Mouse (Mus musculus): ENCODE measurements around the gene Hist1h4c.

Gene Hist1h4c

DNA sequence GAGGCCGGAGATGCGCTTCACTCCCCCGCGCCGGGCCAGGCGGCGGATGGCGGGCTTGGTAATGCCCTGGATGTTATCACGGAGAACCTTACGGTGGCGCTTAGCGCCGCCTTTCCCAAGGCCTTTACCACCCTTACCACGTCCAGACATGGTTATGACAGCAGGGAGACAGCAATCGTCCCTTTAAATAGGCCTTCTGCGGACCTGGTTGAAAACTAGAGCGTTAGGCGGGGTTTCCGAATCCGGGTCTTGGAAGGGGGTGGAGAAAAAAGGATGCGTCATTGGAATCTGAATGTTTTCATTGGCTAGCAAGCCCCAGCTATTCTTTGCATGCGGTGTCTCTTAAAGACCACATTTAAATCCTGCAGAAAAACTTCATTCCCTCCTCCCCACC, at the start of gene Hist1h4c:
Hist1h4c (minus strand) TSS at position 155 of the 394 bp plus-strand sequence.
- DNase-seq, result peak; percentile 98

DNA sequence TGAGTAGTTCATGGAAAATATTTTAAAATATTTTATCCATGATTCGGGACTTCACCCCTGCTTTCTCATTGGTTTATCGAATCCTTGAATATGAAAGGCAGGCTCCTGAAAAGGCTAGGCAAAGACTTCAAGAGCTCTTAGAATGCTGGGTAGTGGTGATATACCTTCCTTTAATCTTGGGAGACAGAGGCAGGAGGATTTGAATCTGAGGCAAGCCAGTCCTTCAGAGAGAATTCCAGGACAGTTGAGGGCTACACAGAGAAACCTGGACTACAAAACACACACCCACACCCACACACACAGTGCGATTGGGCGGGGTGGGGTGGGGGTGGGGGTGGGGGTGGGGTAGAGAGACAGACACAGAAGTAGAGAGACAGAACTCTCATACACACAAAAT, 49.6 kb upstream of the Hist1h4c start:
- no peak for DNase-seq

DNA sequence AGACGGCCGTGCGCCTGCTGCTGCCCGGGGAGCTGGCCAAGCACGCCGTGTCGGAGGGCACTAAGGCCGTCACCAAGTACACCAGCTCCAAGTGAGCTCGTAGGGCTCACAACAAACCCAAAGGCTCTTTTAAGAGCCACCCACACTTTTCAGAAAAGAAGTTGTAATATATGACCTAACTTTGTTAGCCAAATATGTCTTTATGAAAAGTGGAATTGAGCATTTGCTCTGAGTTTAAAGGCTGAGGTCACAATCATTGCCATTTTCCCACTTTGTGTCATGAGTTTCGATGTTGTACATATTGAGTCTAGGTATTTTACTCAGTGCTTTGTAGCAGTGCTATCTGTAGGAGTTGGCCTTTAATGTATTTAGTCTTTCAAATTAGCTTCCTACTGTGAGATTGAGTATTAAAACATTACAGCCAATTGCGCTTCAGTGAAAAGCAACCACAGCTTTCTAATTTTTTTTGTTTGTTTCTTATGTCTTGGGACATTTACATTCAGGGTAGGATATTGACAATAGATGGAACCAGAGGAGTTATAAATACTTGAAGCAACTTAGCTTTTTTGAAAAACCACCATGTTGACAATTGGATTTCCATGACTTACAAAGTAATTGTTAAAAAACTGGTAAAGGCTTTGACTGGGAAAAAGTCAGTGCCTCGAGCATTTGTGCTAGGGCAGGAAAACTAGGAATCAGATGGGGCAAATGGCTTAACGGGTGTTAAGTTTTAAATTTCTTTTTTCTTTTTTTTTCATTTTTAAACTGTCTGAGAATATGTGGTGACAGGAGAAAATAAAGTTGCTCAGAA, 49.0 kb upstream of the Hist1h4c start:
- no peak for DNase-seq

DNA sequence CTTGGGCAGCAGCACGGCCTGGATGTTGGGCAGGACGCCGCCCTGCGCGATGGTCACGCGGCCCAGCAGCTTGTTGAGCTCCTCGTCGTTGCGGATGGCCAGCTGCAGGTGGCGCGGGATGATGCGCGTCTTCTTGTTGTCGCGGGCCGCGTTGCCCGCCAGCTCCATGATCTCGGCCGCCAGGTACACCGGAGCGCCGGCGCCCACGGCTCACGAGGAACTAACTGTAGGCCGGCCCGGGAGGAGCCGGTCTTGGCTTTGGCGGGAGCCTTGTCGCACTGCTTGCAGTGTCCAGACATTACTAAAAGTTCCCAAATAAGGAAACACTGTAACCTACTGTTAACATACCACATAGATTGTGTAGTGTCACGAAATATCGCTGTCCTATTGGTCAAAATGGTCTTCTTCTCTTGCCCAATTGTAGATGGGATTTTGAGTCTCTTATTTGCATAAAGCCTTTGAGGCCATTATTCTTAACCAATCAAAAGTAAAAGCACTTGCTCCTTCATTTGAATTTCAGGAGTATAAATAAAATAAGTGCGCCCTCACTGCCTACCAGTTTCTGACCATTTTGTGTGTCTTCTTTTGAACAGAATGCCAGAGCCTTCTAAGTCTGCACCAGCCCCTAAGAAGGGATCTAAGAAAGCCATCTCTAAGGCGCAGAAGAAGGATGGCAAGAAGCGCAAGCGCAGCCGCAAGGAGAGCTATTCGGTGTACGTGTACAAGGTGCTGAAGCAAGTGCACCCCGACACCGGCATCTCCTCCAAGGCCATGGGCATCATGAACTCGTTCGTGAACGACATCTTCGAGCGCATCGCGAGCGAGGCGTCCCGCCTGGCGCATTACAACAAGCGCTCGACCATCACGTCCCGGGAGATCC, 48.2 kb upstream of the Hist1h4c start, which contains the start of gene Hist1h2bb:
Hist1h2bb (plus strand) TSS at position 534 of the 880 bp plus-strand sequence.
- peak; percentile 75 for DNase-seq

DNA sequence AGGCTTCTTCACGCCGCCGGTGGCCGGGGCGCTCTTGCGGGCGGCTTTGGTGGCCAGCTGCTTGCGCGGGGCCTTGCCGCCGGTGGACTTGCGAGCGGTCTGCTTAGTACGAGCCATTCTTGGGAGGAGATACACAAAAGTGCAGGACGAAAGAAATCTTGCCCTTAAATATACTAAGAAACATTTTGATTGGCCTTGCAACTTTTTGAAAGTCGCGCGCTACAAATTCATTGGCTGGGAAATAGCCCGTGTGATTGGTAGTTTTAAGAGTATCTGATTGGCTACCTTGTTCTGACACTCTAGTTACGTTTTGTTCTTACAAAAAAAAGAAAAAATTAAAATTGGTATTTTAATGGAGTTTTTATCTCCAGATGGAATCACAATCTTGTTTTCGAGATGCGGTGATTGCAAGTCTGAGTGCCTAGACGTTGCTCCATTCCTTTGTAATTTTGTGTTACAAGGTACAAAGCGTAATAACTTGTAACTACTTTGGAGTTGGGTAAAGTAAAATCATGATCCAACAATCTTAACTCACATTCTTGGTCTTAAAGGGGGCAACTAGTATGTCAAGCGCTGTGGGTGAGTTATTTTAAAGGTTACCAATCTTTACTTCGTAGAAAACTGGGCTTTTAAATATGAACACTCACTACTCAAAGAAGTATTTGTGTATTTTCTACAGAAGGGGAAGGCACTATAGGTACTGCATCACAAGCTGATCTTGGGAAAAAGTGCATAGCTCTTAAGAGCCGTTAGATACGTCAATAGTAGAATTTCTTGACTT, 47.3 kb upstream of the Hist1h4c start, which contains the start of gene Hist1h3c:
Hist1h3c (minus strand) TSS at position 222 of the 781 bp plus-strand sequence.
- DNase-seq, result peak; percentile 91

DNA sequence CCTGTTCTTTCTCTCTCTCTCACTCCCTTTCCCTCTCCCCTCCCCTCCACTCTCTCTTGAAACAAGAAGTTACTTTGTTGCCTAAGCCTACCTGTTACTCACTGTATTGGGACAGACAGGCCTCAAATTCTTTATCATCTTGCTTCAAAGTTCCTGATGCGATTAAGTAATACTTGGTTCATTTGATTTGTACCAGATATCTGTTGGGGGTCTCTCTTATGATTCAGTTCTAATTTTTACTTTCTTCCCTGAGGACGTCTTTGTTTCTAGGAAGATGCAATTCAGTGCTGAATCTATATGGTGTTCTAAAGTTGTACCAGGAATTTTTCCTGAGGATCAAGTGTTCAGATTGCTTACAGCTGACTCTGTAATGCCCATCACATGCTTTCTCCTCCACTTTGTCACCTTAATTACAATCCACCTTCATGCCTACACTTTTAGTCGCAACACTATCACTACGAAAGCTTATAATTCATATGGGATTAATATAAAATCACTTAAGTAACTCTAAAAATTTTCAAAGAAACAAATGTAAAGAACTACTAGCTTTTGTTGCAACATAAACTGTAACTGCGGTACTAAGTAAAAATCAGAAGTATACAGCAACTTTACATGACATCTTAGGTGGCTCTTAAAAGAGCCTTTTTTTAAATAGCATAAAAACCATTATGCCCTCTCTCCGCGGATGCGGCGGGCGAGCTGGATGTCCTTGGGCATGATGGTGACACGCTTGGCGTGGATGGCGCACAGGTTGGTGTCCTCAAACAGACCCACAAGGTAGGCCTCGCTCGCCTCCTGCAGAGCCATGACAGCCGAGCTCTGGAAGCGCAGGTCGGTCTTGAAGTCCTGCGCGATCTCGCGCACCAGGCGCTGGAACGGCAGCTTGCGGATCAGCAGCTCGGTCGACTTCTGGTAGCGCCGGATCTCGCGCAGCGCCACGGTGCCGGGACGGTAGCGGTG, 46.4 kb upstream of the Hist1h4c start:
- DNase-seq, result no peak

DNA sequence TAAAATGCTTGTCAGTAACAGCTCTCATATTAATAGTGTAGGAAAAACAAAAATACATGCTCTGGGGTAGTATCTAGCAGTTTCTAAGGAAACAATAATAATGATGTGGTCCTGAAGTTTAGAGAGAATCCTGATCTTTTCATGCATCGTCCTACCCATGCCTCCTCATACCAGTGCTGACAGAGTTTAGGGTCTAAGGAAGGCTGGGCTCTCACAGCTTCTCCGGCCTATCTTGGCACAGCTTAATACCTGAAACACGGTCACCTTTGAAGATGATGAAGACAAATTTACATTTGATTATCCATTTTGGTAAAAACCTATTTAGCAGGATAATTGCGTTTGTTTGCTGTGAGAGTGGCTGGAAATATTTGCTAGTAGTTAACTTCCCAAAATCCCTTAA, 45.7 kb upstream of the Hist1h4c start:
- DNase-seq, result no peak

DNA sequence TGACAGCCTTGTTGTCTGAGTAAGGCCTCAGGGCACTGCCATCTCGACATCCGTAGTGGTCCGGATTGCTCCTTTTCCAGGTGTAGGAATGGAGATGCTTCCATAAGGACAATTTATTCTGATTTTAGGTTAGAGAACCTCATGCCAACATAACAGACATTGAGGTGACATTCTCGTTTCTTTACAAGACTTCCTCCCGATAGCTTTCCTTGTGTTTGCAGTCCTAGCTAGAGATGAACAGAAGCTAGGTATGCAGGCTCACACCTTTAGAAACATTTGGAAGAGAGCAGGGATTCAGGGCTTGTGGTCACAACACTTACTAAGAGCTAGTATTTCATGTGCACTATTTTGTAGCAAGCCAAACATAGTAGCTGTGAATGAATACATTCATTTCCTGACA, 45.0 kb upstream of the Hist1h4c start:
- no peak for DNase-seq

DNA sequence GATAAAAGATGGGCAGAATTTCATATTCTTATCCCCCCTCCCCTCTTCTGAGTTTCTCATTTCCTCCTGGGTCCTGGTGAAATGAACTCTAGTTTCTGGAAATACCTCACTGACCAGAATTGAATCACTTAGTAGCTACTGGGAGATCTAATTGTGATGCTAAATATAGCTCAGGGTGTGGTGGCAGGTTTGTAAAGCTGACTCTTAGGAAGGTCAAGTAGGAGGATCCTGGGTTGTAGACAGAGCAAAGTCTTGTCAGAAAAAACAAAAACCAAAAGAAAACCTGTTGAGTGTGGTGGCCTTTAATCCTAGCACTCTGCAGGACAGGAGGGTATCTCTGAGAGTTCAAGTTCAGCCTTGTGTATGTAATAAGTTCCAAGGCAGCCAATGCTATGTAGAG, 43.8 kb upstream of the Hist1h4c start:
- DNase-seq, result no peak

DNA sequence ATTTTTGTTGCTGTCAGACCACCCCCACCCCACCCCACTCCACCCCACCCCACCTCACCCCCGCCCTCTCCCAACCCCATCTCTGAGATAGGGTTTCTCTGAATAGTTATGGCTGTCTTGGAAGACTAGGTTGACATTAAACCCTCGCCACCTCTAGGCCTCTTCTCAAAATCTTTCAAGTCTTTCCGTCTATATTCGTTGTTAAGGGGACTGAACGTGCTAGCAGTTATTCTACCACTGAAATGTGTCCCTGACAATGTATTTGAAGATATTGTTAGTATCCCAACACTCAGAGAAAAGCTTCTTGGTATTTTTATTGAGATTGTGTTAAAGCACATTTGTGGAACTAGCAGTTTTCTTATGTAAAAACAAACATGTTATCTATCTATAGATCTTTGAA, 42.7 kb upstream of the Hist1h4c start:
- no peak for DNase-seq

DNA sequence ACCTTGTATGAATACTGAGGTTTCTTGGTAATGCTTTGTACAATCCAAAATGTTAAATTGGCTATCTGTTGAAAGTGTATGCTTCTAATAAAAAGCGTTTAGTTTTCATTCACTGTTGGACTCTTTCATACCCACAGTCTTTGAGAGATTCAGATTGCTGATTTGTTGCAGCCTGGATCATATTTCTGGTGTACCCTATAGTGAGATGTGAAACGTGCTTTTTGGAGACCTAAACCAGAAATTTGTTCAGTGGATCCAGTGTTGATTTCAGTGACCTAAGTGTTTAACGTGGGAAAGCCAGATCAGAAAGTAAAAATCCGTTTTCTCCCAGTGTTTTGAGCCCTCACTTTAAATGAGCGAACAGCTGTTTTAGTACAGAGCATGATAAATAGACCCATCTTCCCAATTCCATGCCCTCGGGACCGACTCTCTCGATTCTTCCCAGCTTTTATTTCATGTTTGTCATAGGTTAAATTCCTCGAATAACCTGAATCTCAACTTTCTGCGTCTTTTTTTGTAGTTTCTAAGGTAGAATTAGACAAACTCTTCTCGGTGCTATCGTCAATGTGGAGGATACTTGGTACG, 42.1 kb upstream of the Hist1h4c start:
- DNase-seq, result no peak

DNA sequence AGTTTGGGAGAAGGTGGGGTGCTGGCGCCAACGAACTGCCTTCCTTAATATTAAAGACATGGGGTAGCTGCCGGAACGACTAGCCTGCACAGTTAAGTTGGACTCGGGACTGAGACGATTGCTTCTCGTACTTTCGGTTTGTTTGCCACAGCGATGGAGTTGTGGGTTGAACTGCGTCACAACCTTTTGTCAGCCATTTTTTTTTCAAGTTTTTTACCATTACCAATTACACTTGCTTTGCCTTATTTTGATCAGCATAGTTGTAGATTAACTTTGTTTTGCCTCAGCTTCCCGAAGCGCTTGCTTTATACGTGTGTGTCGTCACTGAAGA, 41.6 kb upstream of the Hist1h4c start:
- DNase-seq, result no peak

DNA sequence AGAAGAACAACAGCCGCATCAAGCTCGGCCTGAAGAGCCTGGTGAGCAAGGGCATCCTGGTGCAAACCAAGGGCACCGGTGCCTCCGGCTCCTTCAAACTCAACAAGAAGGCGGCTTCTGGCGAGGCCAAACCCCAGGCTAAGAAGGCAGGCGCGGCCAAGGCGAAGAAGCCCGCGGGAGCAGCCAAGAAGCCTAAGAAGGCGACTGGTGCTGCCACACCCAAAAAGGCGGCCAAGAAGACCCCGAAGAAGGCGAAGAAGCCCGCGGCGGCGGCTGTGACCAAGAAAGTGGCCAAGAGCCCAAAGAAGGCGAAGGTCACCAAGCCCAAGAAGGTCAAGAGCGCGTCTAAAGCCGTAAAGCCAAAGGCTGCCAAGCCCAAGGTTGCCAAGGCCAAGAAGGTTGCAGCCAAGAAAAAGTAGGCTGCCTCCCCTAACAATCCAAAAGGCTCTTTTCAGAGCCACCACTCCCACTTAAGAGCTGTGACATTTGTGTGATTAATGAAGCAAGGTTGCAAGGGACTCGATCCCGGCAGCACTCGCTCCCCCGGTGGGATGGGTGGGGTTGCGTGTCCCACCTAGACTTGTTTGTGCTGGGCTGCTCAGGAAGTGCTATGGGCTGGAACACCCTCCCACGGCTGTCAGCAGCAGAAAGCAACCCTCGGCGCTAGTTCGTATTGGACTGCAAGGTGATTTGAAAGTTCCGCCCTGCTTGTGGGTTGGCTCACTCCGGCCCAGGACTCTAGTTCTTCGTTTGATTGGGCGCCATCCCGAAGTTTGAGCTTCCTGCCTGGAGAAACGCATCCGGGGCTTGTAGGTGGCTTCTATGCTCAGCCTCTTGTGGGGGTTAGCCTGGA, 41.0 kb upstream of the Hist1h4c start:
- DNase-seq, result peak; percentile 96

DNA sequence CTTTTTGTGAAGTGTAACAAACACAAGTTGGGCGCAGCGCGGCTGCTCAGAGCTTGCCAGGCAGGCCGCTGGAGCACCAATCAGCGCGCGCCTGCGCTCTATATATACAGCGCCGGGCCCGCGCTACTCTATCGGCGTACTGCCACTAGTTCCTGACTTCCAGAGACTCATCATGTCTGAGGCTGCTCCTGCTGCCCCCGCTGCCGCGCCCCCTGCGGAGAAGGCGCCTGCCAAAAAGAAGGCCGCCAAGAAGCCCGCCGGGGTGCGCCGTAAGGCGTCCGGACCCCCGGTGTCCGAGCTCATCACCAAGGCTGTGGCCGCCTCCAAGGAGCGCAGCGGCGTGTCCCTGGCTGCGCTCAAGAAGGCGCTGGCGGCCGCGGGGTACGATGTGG, 40.4 kb upstream of the Hist1h4c start, which contains the start of gene Hist1h1c:
Hist1h1c (plus strand) TSS at position 132 of the 392 bp plus-strand sequence.
- DNase-seq, result peak; percentile 93

DNA sequence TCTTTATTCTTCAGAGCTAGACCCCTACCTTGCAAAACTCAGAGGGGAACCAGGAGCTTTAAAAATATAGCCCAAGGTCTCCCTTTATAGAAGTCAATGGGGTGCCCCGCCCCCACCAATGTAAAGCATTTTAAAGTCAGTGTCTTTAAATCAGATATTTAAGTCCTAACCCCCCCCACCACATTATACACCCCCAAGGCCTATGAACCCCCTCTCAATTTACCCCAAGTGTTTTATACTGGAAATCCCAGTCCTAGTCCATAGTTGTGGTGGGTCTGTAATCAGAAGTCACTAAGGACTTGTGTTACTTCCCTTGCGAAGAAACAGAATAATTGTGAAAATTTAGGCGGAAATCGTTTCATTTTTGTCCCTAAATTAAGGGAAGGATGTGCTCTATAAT, 39.8 kb upstream of the Hist1h4c start:
- no peak for DNase-seq

DNA sequence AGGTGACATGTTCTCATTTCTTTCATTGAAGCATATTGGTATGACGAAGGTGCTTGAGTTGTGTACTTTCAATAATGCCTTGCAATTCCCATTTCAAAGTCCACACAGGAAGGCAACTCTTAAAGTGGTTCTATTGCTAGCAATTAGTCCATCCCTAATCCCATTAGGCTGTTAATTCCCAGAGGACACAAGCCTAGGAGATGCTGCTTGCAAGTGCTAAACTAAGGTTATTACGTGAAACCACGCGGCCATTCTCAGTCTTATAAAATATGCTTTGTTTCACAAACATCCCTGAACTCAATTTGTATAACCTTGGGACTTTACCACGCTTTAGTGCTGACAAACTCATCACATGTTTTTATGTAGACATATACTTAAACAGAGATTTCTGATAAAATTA, 38.8 kb upstream of the Hist1h4c start:
- DNase-seq, result no peak

DNA sequence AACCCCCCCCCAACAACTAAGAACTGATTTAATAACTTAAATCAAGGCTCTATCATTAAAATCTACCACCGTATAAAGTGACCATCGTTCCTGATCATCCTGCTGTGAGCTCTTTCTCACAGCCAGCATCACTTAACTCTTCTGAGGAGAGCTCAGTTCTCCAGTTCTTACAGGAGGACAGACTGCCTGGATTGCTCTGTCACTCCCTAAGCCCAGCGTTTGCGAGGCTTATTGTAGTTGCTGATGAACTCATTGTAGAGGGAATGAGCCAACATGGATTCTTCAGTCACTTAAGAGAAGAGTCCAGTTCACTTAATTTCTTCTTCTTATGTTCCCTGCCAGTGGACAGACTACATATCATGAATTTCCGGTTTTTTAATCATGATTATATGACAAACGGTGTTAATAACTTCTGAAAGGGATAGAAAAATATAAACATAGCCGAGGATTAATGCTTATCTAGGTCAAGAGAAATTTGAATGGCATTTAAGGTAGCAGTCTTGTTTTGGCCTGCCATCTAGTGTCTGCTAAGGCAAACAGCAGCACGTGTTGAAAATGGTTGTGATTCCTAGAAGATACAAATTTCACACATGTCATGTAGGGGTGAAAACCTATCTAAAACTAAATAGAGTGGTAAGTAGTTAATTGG, 34.0 kb upstream of the Hist1h4c start:
- peak; percentile 53 for DNase-seq

DNA sequence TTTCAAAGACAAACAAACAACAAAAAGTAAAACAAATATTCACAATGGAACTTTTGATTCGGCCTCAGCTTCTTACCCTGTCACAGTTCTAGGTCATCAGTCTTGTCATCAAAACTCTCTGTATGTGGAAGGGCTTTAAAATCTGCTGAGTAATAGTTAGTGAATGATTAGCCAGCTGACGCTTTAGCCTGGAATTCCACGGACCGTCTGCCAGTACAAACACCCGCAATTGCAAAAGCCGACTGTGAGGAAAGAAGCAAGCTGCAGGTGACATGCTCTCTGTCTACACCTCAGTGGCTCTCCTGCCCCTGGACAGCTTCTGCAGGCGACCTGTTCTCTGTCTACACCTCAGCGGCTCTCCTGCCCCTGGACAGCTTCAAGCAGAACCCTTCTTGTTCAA, 32.2 kb upstream of the Hist1h4c start:
- peak; percentile 81 for DNase-seq

DNA sequence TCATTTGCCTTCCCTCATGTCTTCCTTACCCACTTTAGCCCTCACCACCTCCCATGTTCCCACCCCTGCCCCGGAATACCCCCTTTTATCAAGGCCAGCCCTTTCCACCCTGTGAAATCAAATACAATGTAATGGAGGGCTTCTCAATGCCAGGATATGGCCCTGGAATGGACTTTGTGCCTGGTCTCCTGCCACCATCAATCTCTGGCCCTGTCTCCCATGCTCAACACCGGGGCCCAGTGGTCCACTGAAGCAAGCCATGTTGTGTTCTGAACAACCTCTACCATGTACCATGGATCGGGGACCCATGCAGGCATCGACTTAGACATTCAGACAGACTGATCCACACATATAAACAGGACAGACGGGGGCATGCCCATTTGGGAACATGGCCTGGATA, 31.5 kb upstream of the Hist1h4c start:
- no peak for DNase-seq

DNA sequence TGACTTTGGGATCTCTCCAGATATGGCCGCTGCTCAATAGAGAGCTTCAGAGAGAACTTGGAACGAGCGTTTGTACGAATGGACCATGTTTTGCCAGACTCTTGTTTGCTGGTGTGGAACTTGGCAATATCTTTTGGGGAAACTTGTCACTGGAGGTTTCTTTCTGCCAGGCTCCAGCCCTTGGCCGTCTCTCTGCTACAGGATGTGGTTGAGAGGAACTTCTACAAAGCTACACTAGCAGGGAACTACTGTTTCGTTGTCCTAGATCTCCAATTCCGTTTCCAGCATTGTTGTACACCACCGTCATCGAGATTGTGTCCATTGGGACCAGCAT, 30.9 kb upstream of the Hist1h4c start:
- no peak for DNase-seq
